Mouse (Mus musculus) E14TG2a.4 (cell line): ENCODE measurements around the gene Clasp1.

Experiments used
- CTCF ChIP-seq: conservative IDR thresholded peaks from 2 replicates; pipeline ENCODE4 v1.5.1; 2014; ENCODE audit warnings: low read length
- POU5F1 ChIP-seq: IDR thresholded peaks from 2 replicates; pipeline ENCODE4 v1.6.1; 2014; ENCODE audit warnings: low read length, borderline replicate concordance

GRCm38 (mm10) chr1:118389454-118390265 is 802 bp downstream of the Clasp1 start:
- no peak for TF ChIP-seq CTCF
- no peak for TF ChIP-seq POU5F1
